Mouse (Mus musculus) hindbrain, embryonic 13.5 days (tissue): Measurements from ENCODE around the gene Ephb1. TPM values are rescaled to one million over a fixed set of nuclear protein-coding genes. Genes with fewer than 3 reads are reported as not detected.

ENCODE experiments used
- ATAC-seq: fragments of 200-750 bp; cut with Nextera tagmentation; 2 replicates; pipeline ENCODE4 v1.8.0; 2017; ENCODE audit warnings: moderate TSS enrichment; ENCODE audit not compliant: low FRiP score
- H3K27ac ChIP-seq: fragments of 300-500 bp; sonication (generic); 2 replicates; pipeline ENCODE4 v1.5.1; 2015; ENCODE audit warnings: inconsistent platforms, mild to moderate bottlenecking, moderate library complexity
- H3K27me3 ChIP-seq: fragments of 300-500 bp; sonication (generic); 2 replicates; pipeline ENCODE4 v1.6.1; 2015; ENCODE audit warnings: mild to moderate bottlenecking, inconsistent platforms
- H3K36me3 ChIP-seq: fragments of 300-500 bp; sonication (generic); 2 replicates; pipeline ENCODE4 v1.6.1; 2015; ENCODE audit warnings: mild to moderate bottlenecking, inconsistent platforms
- H3K4me1 ChIP-seq: fragments of 300-500 bp; sonication (generic); replicated peaks from 2 replicates; pipeline ENCODE4 v1.6.1; 2015; ENCODE audit warnings: inconsistent platforms
- H3K4me2 ChIP-seq: fragments of 300-500 bp; sonication (generic); 2 replicates; pipeline ENCODE4 v1.6.1; 2015; ENCODE audit warnings: inconsistent platforms, mild to moderate bottlenecking, moderate library complexity
- H3K4me3 ChIP-seq: fragments of 300-500 bp; sonication (generic); 2 replicates; pipeline ENCODE4 v1.5.1; 2015; ENCODE audit warnings: mild to moderate bottlenecking, inconsistent platforms
- H3K9ac ChIP-seq: fragments of 300-500 bp; sonication (generic); 2 replicates; pipeline ENCODE4 v1.6.1; 2015; ENCODE audit warnings: mild to moderate bottlenecking, inconsistent platforms
- H3K9me3 ChIP-seq: fragments of 300-500 bp; sonication (generic); 2 replicates; pipeline ENCODE4 v1.6.1; 2016; ENCODE audit warnings: inconsistent platforms
- WGBS: fragments of 180-500 bp; shearing (Covaris S2); methylation state at CpG from one replicate; pipeline ENCODE4 v1.1.7; 2015; 5-methylcytosine and 5-hydroxymethylcytosine counted together
- polyA plus RNA-seq: library from polyadenylated mRNA; unstranded; fragments of >200 nt; fragmentation: Nextera tagmentation; extraction: Ambion mirVana; gene quantifications from 2 replicates; pipeline ENCODE4 v1.2.1, GENCODE M21; 2015

The Ephb1 gene
- polyA plus RNA-seq, 1 experiment from 2014 or later: 45.4 TPM

GRCm38 (mm10) chr9:102211296-102212035 lies 143.0 kb downstream of the Ephb1 start:
- H3K27me3 ChIP-seq: peaks cover 31% of the 10 kb centered on the region
- H3K9ac ChIP-seq: no peak overlapping the region
- H3K9me3 ChIP-seq: no peaks in the 10 kb centered on the region
- peak overlapping the region; percentile 82 for H3K27ac ChIP-seq
- ATAC-seq: peak; percentile 95
- H3K4me2 ChIP-seq: no peak overlapping the region
- 9% methylated on average over 10 of the region's 10 CpGs for WGBS
- peaks cover 5% of the 10 kb centered on the region; the same call in 1 of the 2 replicates for H3K36me3 ChIP-seq
- peaks cover 47% of the 10 kb centered on the region for H3K4me1 ChIP-seq
- no peak overlapping the region for H3K4me3 ChIP-seq

GRCm38 (mm10) chr9:102205518-102205917 lies 149.0 kb downstream of the Ephb1 start:
- H3K4me1 ChIP-seq: peaks cover 5% of the 10 kb centered on the region; the same call in 1 of the 2 replicates
- no peak for ATAC-seq
- peaks cover 5% of the 10 kb centered on the region; the same call in 1 of the 2 replicates for H3K36me3 ChIP-seq
- no peaks in the 10 kb centered on the region for H3K9me3 ChIP-seq
- H3K27me3 ChIP-seq: peaks cover 38% of the 10 kb centered on the region
- no peak overlapping the region for H3K27ac ChIP-seq
- 43% methylated on average over 3 of the region's 3 CpGs for WGBS
- no peak overlapping the region for H3K4me2 ChIP-seq
- no peak overlapping the region for H3K9ac ChIP-seq
- no peak overlapping the region for H3K4me3 ChIP-seq

- Histone ChIP-seq H3K27me3 (peaks cover 45% of the 10 kb centered on the region), H3K36me3 (no peaks in the 10 kb centered on the region), H3K9me3 (no peaks in the 10 kb centered on the region), H3K27ac (no peak overlapping the region), H3K4me2 (no peak overlapping the region), H3K9ac (no peak overlapping the region), H3K4me3 (no peak overlapping the region), H3K4me1 (peaks cover 24% of the 10 kb centered on the region)
- WGBS: 82% methylated on average over 5 of the region's 5 CpGs
- ATAC-seq: no peak
Measured at GRCm38 (mm10) chr9:102201867-102202266, 152.6 kb downstream of the Ephb1 start.

GRCm38 (mm10) chr9:102196856-102197255 lies 157.6 kb downstream of the Ephb1 start:
- ATAC-seq: no peak
- Histone ChIP-seq H3K4me3 (no peak overlapping the region), H3K27me3 (peaks cover 50% of the 10 kb centered on the region), H3K9ac (no peak overlapping the region), H3K9me3 (no peaks in the 10 kb centered on the region), H3K4me1 (peaks cover 47% of the 10 kb centered on the region), H3K36me3 (peaks cover 8% of the 10 kb centered on the region), H3K27ac (no peak overlapping the region), H3K4me2 (no peak overlapping the region)
- WGBS: 92% methylated on average over 6 of the region's 6 CpGs

- H3K27ac ChIP-seq: 0 out of 2 replicates have a peak overlapping the region, but pooled peaks have one; percentile 60
- WGBS: 64% methylated on average over 4 of the region's 4 CpGs
- peaks cover 63% of the 10 kb centered on the region for H3K4me1 ChIP-seq
- H3K4me2 ChIP-seq: no peak overlapping the region
- ATAC-seq: no peak
- H3K9me3 ChIP-seq: no peaks in the 10 kb centered on the region
- H3K36me3 ChIP-seq: peaks cover 8% of the 10 kb centered on the region
- H3K4me3 ChIP-seq: no peak overlapping the region
- peaks cover 56% of the 10 kb centered on the region for H3K27me3 ChIP-seq
- H3K9ac ChIP-seq: no peak overlapping the region
Measured at GRCm38 (mm10) chr9:102194063-102194462, 160.4 kb downstream of the Ephb1 start.

GRCm38 (mm10) chr9:102192724-102193685 lies 161.5 kb downstream of the Ephb1 start:
- H3K27me3 ChIP-seq: peaks cover 56% of the 10 kb centered on the region
- no peak overlapping the region for H3K4me3 ChIP-seq
- peak; percentile 85 for ATAC-seq
- H3K27ac ChIP-seq: peak overlapping the region; percentile 60
- H3K9ac ChIP-seq: 0 out of 2 replicates have a peak overlapping the region, but pooled peaks have one; percentile 19
- no peak overlapping the region for H3K4me2 ChIP-seq
- peaks cover 56% of the 10 kb centered on the region for H3K4me1 ChIP-seq
- H3K9me3 ChIP-seq: no peaks in the 10 kb centered on the region
- 30% methylated on average over 13 of the region's 13 CpGs for WGBS
- peaks cover 8% of the 10 kb centered on the region for H3K36me3 ChIP-seq

GRCm38 (mm10) chr9:102190058-102190457 lies 164.4 kb downstream of the Ephb1 start:
- peaks cover 6% of the 10 kb centered on the region for H3K36me3 ChIP-seq
- no peak overlapping the region for H3K4me3 ChIP-seq
- no peaks in the 10 kb centered on the region for H3K9me3 ChIP-seq
- H3K4me1 ChIP-seq: peaks cover 45% of the 10 kb centered on the region
- peaks cover 43% of the 10 kb centered on the region for H3K27me3 ChIP-seq
- H3K9ac ChIP-seq: no peak overlapping the region
- no peak overlapping the region for H3K4me2 ChIP-seq
- no peak for ATAC-seq
- 90% methylated on average over 9 of the region's 9 CpGs for WGBS
- H3K27ac ChIP-seq: no peak overlapping the region

- no peaks in the 10 kb centered on the region for H3K36me3 ChIP-seq
- ATAC-seq: peak; percentile 25; the same call in 1 of the 2 replicates
- H3K4me2 ChIP-seq: 0 out of 2 replicates have a peak overlapping the region, but pooled peaks have one; percentile 11
- WGBS: 38% methylated on average over 11 of the region's 11 CpGs
- no peak overlapping the region for H3K4me3 ChIP-seq
- H3K27ac ChIP-seq: 0 out of 2 replicates have a peak overlapping the region, but pooled peaks have one; percentile 2
- H3K27me3 ChIP-seq: peaks cover 38% of the 10 kb centered on the region
- H3K9me3 ChIP-seq: no peaks in the 10 kb centered on the region
- no peak overlapping the region for H3K9ac ChIP-seq
- peaks cover 50% of the 10 kb centered on the region for H3K4me1 ChIP-seq
Measured at GRCm38 (mm10) chr9:102189406-102189805, 165.1 kb downstream of the Ephb1 start.

- WGBS: 46% methylated on average over 22 of the region's 22 CpGs
- peak overlapping the region; percentile 66 for H3K27ac ChIP-seq
- no peak overlapping the region for H3K4me3 ChIP-seq
- no peak for ATAC-seq
- no peaks in the 10 kb centered on the region for H3K9me3 ChIP-seq
- H3K36me3 ChIP-seq: no peaks in the 10 kb centered on the region
- H3K4me1 ChIP-seq: peaks cover 47% of the 10 kb centered on the region
- H3K4me2 ChIP-seq: no peak overlapping the region
- 0 out of 2 replicates have a peak overlapping the region, but pooled peaks have one; percentile 5 for H3K9ac ChIP-seq
- peaks cover 17% of the 10 kb centered on the region; the same call in 1 of the 2 replicates for H3K27me3 ChIP-seq
Measured at GRCm38 (mm10) chr9:102183663-102184274, 170.7 kb downstream of the Ephb1 start.

- peaks cover 53% of the 10 kb centered on the region for H3K4me1 ChIP-seq
- H3K36me3 ChIP-seq: no peaks in the 10 kb centered on the region
- H3K4me2 ChIP-seq: no peak overlapping the region
- peaks cover 13% of the 10 kb centered on the region; the same call in 1 of the 2 replicates for H3K27me3 ChIP-seq
- peak; percentile 67 for ATAC-seq
- H3K4me3 ChIP-seq: no peak overlapping the region
- H3K9ac ChIP-seq: no peak overlapping the region
- 44% methylated on average over 10 of the region's 10 CpGs for WGBS
- peak overlapping the region; percentile 73 for H3K27ac ChIP-seq
- no peaks in the 10 kb centered on the region for H3K9me3 ChIP-seq
Measured at GRCm38 (mm10) chr9:102181810-102182490, 172.5 kb downstream of the Ephb1 start.

GRCm38 (mm10) chr9:102181276-102181675 lies 173.2 kb downstream of the Ephb1 start:
- 24% methylated on average over 3 of the region's 3 CpGs for WGBS
- H3K36me3 ChIP-seq: no peaks in the 10 kb centered on the region
- peaks cover 53% of the 10 kb centered on the region for H3K4me1 ChIP-seq
- ATAC-seq: peak; percentile 67
- no peaks in the 10 kb centered on the region for H3K9me3 ChIP-seq
- no peak overlapping the region for H3K4me3 ChIP-seq
- H3K4me2 ChIP-seq: no peak overlapping the region
- H3K27me3 ChIP-seq: peaks cover 15% of the 10 kb centered on the region; the same call in 1 of the 2 replicates
- no peak overlapping the region for H3K9ac ChIP-seq
- H3K27ac ChIP-seq: peak overlapping the region; percentile 73; the same call in 1 of the 2 replicates
